Mouse (Mus musculus) CH12.LX (cell line): ENCODE results near the gene Cd99l2. TPM values are rescaled to one million over a fixed set of nuclear protein-coding genes. Genes with fewer than 3 reads are reported as not detected.

Source experiments
- DNase-seq: peaks from one replicate; pipeline ENCODE4 v3.0.0-alpha.2; 2013; ENCODE audit errors: extremely low read depth
- H3K27ac ChIP-seq: 2 replicates; pipeline ENCODE4 v1.5.1; 2012; ENCODE audit warnings: low read depth, mild to moderate bottlenecking, control low read depth, moderate library complexity; ENCODE audit not compliant: insufficient read depth
- H3K27me3 ChIP-seq: replicated peaks from 2 replicates; pipeline ENCODE3; 2012; ENCODE audit warnings: inconsistent platforms
- H3K36me3 ChIP-seq, 2 experiments: replicated peaks in 1 of 2; 2 replicates each; pipeline versions ENCODE3 to v1.6.1; 2012; ENCODE audit warnings: inconsistent platforms in 1 of 2, low read length in 1 of 2, mild to moderate bottlenecking in 1 of 2, mixed read lengths in 1 of 2, moderate library complexity in 1 of 2; ENCODE audit not compliant: control insufficient read depth in 1 of 2, insufficient read depth in 1 of 2
- H3K4me1 ChIP-seq, 2 experiments: 2 replicates each; pipeline ENCODE4 v1.6.1; 2012; ENCODE audit warnings: inconsistent platforms in 1 of 2, moderate library complexity in 1 of 2; ENCODE audit not compliant: insufficient read depth in 2 of 2, control insufficient read depth in 1 of 2
- H3K4me2 ChIP-seq: 2 replicates; pipeline ENCODE4 v1.6.1; 2012; ENCODE audit warnings: low read depth, mild to moderate bottlenecking, control low read depth; ENCODE audit not compliant: poor library complexity, insufficient read depth, severe bottlenecking
- H3K4me3 ChIP-seq, 3 experiments: fragments of 150-350 bp in 1 of 3; sonication (generic) in 1 of 3; replicated peaks in 1 of 3; 2 replicates each; pipeline versions ENCODE3 to v1.5.1; 2011 to 2012; ENCODE audit warnings: low read depth in 2 of 3, low read length in 2 of 3, mild to moderate bottlenecking in 2 of 3, moderate library complexity in 2 of 3, control low read depth in 1 of 3, improper control_type of control experiment in 1 of 3, inconsistent platforms in 1 of 3, mixed read lengths in 1 of 3; ENCODE audit not compliant: poor library complexity in 1 of 3
- H3K79me2 ChIP-seq: replicated peaks from 2 replicates; pipeline ENCODE4 v1.6.1; 2012; ENCODE audit warnings: mild to moderate bottlenecking, moderate library complexity; ENCODE audit not compliant: control insufficient read depth, poor library complexity, insufficient read depth, severe bottlenecking; ENCODE audit errors: extremely low read depth
- H3K9ac ChIP-seq: 2 replicates; pipeline ENCODE4 v1.6.1; 2012; ENCODE audit warnings: low read depth, mild to moderate bottlenecking, control low read depth, moderate library complexity; ENCODE audit not compliant: insufficient read depth
- H3K9me3 ChIP-seq: replicated peaks from 2 replicates; pipeline ENCODE3; 2012; ENCODE audit warnings: low read length, inconsistent platforms, mixed read lengths
- BHLHE40 ChIP-seq: IDR thresholded peaks from 2 replicates; pipeline ENCODE4 v1.6.1; 2011; ENCODE audit warnings: mild to moderate bottlenecking, low read depth, low read length, improper control_type of control experiment
- CHD2 ChIP-seq: IDR thresholded peaks from 2 replicates; pipeline ENCODE4 v1.6.1; 2011; ENCODE audit warnings: low read length, improper control_type of control experiment
- CTCF ChIP-seq, 2 experiments: IDR thresholded peaks in 1 of 2; conservative IDR thresholded peaks in 1 of 2; 2 replicates each; pipeline ENCODE4 v1.5.1; 2011 to 2012; ENCODE audit warnings: low read depth in 2 of 2, low read length in 2 of 2, improper control_type of control experiment in 1 of 2, inconsistent platforms in 1 of 2, mild to moderate bottlenecking in 1 of 2, moderate library complexity in 1 of 2
- E2F4 ChIP-seq: IDR thresholded peaks from 2 replicates; pipeline ENCODE4 v1.6.1; 2011; ENCODE audit warnings: low read depth, low read length, improper control_type of control experiment; ENCODE audit not compliant: insufficient replicate concordance
- EP300 ChIP-seq: IDR thresholded peaks from 2 replicates; pipeline ENCODE4 v1.6.1; 2011; ENCODE audit warnings: low read length, improper control_type of control experiment
- HCFC1 ChIP-seq: IDR thresholded peaks from 2 replicates; pipeline ENCODE4 v1.6.1; 2012; ENCODE audit warnings: low read depth, mild to moderate bottlenecking, inconsistent platforms, low read length, improper control_type of control experiment
- JUND ChIP-seq: conservative IDR thresholded peaks from 2 replicates; pipeline ENCODE4 v1.6.1; 2011; ENCODE audit warnings: low read depth, low read length, improper control_type of control experiment
- MAFK ChIP-seq: IDR thresholded peaks from 2 replicates; pipeline ENCODE4 v1.6.1; 2011; ENCODE audit warnings: low read length, improper control_type of control experiment; ENCODE audit not compliant: insufficient replicate concordance
- RAD21 ChIP-seq: IDR thresholded peaks from 2 replicates; pipeline ENCODE4 v1.6.1; 2011; ENCODE audit warnings: low read depth, mild to moderate bottlenecking, low read length, improper control_type of control experiment, moderate library complexity
- SMC3 ChIP-seq: IDR thresholded peaks from 2 replicates; pipeline ENCODE4 v1.6.1; 2011; ENCODE audit warnings: low read depth, low read length, improper control_type of control experiment
- TCF12 ChIP-seq: IDR thresholded peaks from 2 replicates; pipeline ENCODE4 v1.6.1; 2014; ENCODE audit warnings: low read depth, mild to moderate bottlenecking, inconsistent platforms, low read length, improper control_type of control experiment
- UBTF ChIP-seq: IDR thresholded peaks from 2 replicates; pipeline ENCODE4 v1.6.1; 2012; ENCODE audit warnings: low read depth, mild to moderate bottlenecking, inconsistent platforms, low read length, improper control_type of control experiment, moderate library complexity
- USF1 ChIP-seq: IDR thresholded peaks from 2 replicates; pipeline ENCODE4 v1.6.1; 2014; ENCODE audit warnings: low read depth, mild to moderate bottlenecking, inconsistent platforms, low read length, improper control_type of control experiment
- USF2 ChIP-seq: conservative IDR thresholded peaks from 2 replicates; pipeline ENCODE4 v1.6.1; 2011; ENCODE audit warnings: low read depth, low read length, improper control_type of control experiment
- ZC3H11A ChIP-seq: IDR thresholded peaks from 2 replicates; pipeline ENCODE4 v1.6.1; 2012; ENCODE audit warnings: low read depth, mild to moderate bottlenecking, inconsistent platforms, low read length, improper control_type of control experiment
- dilution Hi-C: fragments of 300-500 bp; cut with MboI; formaldehyde crosslinking; loops from 2 replicates; pipeline ENCODE4 v1.14.3; 2020; ENCODE audit warnings: low sequenced_read_pairs; ENCODE audit not compliant: extremely low pct_unique_long_range_greater_than_20kb, extremely low pct_ligation_motif_present
- in situ Hi-C: fragments of 300-500 bp; cut with MboI; formaldehyde crosslinking; loops from 3 replicates; pipeline ENCODE4 v1.14.3; 2019; ENCODE audit warnings: low sequenced_read_pairs, low pct_ligation_motif_present, low pct_unique_long_range_greater_than_20kb, mixed read lengths
- polyA plus RNA-seq: library from polyadenylated mRNA; unstranded; fragments of >175 nt; gene quantifications from 2 replicates; pipeline ENCODE4 v1.2.1, GENCODE M21; 2012; ENCODE audit warnings: low read depth; ENCODE audit not compliant: insufficient read length
- total RNA-seq, 2 experiments: library from RNA; depleted of rRNA; stranded (reverse); fragments of 300-350 nt in 1 of 2; fragments of >200 nt in 1 of 2; gene quantifications; 2 replicates each; pipeline ENCODE4 v1.2.3; 2012 to 2014

Gene Cd99l2
- total and polyA plus RNA-seq, 3 experiments = 9.9 to 13.7 (median 10.4) TPM

GRCm38 (mm10) chrX:71427491-71427890 is 65.2 kb downstream of the Cd99l2 start:
- no peak overlapping the region for H3K4me2 ChIP-seq
- in situ Hi-C loops = loop anchor here (10.0 kb wide), 2 partner anchors 67 to 167 kb away; partner anchors contain the start of gene Cd99l2
- dilution Hi-C loops = no loop called here
- H3K9ac ChIP-seq = no peak overlapping the region
- no peak for DNase-seq
- no peak overlapping the region for H3K27ac ChIP-seq
- H3K4me3 ChIP-seq = no peak overlapping the region
- H3K27me3 ChIP-seq = no peaks in the 10 kb centered on the region
- H3K9me3 ChIP-seq = no peaks in the 10 kb centered on the region
- no peaks in the 10 kb centered on the region for H3K4me1 ChIP-seq
- H3K36me3 ChIP-seq = peaks cover 0 to 22% of the 10 kb centered on the region in 2 experiments
- no peaks in the 10 kb centered on the region for H3K79me2 ChIP-seq
- no peak for TF ChIP-seq USF1
- no peak for TF ChIP-seq TCF12
- no peak for TF ChIP-seq EP300
- TF ChIP-seq UBTF = no peak
- no peak for TF ChIP-seq BHLHE40
- TF ChIP-seq USF2 = no peak
- no peak for TF ChIP-seq JUND
- TF ChIP-seq E2F4 = no peak
- TF ChIP-seq CHD2 = no peak

- dilution Hi-C loops = no loop called here
- DNase-seq = peak; percentile 58
- no peaks in the 10 kb centered on the region for H3K9me3 ChIP-seq
- no peak overlapping the region for H3K9ac ChIP-seq
- TF ChIP-seq SMC3 = peak; percentile 89
- peak; percentile 36; the same call in 1 of the 2 replicates for TF ChIP-seq ZC3H11A
- no peak for TF ChIP-seq HCFC1
- peak; percentile 76 for TF ChIP-seq RAD21
- TF ChIP-seq MAFK = no peak
- TF ChIP-seq CTCF (conservative IDR thresholded peaks at IDR 0.05 in 1 of 2, IDR thresholded peaks at IDR 0.05 in 1 of 2; ENCODE audit: low read depth in 2 of 2, low read length in 2 of 2) = peak; percentile 15 to 81; a peak in 2 of 4 replicates
- peaks cover 5 to 37% of the 10 kb centered on the region in 2 experiments for H3K36me3 ChIP-seq
- no peak overlapping the region for H3K4me2 ChIP-seq
- H3K79me2 ChIP-seq = no peaks in the 10 kb centered on the region
- H3K27ac ChIP-seq = no peak overlapping the region
- H3K27me3 ChIP-seq = no peaks in the 10 kb centered on the region
- H3K4me3 ChIP-seq = no peak overlapping the region
- no peaks in the 10 kb centered on the region for H3K4me1 ChIP-seq
- in situ Hi-C loops = loop anchor here (10.0 kb wide), 2 partner anchors 69 to 169 kb away; partner anchors contain the start of gene Cd99l2
Measured at GRCm38 (mm10) chrX:71425746-71426519, 66.7 kb downstream of the Cd99l2 start.
